26 mouse cellular contexts compared by ENCODE assay signal in the genomic region with DNA sequence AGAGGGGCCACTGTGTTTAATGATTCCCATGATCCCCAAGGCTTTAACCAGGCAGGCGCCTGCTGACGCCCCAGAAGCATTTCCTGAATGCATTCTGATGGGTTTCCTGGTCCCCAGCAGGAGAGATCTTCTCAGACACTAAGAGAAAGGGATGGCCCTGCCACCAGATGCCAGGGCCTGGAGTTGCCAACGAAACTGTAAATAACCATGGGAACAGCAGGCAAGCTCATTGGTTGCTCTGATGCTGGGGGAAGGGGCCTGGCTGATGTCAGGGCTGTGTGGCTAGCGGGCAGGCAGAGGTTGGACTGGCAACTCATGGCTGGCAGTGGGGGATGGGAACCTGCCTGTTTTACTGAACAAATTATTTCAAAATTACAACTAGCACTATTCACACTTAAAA. TPM values are rescaled to one million over a fixed set of nuclear protein-coding genes. Genes with fewer than 3 reads are reported as not detected.
DNase-seq lines count a peak whose midpoint lies in the region; ATAC-seq and TF ChIP-seq lines count a peak whose summit lies in the region.
"Had no signal": no experiment of that assay in that cellular context is flagged by ENCODE, and none has a peak within 500 bp of the region (broad histone marks: within the 10 kb centered on the region; RNA-seq: fewer than 3 reads in every experiment).

No protein-coding gene starts in this region.

- H3K27me3 ChIP-seq in forebrain, embryonic 14.5 days (replicated peaks; ENCODE audit: control insufficient read depth, insufficient read depth, low read length): 0 out of 2 replicates have a peak, but pooled peaks cover 2% of the 10 kb centered on the region
- H3K27me3 ChIP-seq in forebrain, embryonic 16.5 days (replicated peaks; ENCODE audit: control insufficient read depth, insufficient read depth, low read length): no peaks in the 10 kb centered on the region
- peaks cover 10% of the 10 kb centered on the region; the same call in 1 of the 2 replicates for H3K27me3 ChIP-seq in midbrain, embryonic 13.5 days
- H3K27me3 ChIP-seq in midbrain, embryonic 11.5 days (ENCODE audit: control insufficient read depth, insufficient read depth, low read length): no peaks in the 10 kb centered on the region
- no peaks in the 10 kb centered on the region for H3K27me3 ChIP-seq in hindbrain, postnatal 0 days (ENCODE audit: insufficient read depth, low read length)
- no peaks in the 10 kb centered on the region for H3K27me3 ChIP-seq in intestine, postnatal 0 days (replicated peaks; ENCODE audit: control insufficient read depth, insufficient read depth, low read length)
- H3K27me3 ChIP-seq: lung, embryonic 15.5 days; stomach, embryonic 15.5 days had no signal

- no peaks in the 10 kb centered on the region for H3K9me3 ChIP-seq in forebrain, embryonic 14.5 days (replicated peaks; ENCODE audit: control insufficient read depth, low read length)
- H3K9me3 ChIP-seq in forebrain, embryonic 16.5 days (ENCODE audit: control insufficient read depth, low read length): no peaks in the 10 kb centered on the region
- H3K9me3 ChIP-seq in midbrain, embryonic 13.5 days: no peaks in the 10 kb centered on the region
- H3K9me3 ChIP-seq in midbrain, embryonic 11.5 days (ENCODE audit: control insufficient read depth, low read length): no peaks in the 10 kb centered on the region
- no peaks in the 10 kb centered on the region for H3K9me3 ChIP-seq in hindbrain, postnatal 0 days (ENCODE audit: low read length)
- no peaks in the 10 kb centered on the region for H3K9me3 ChIP-seq in intestine, postnatal 0 days (ENCODE audit: control insufficient read depth)
- H3K9me3 ChIP-seq: limb, embryonic 10.5 days; liver, embryonic 15.5 days; lung, embryonic 15.5 days; megakaryocyte, embryonic 14.5 days; neural tube, embryonic 12.5 days; stomach, embryonic 15.5 days had no signal

- H3K9ac ChIP-seq in forebrain, embryonic 14.5 days (ENCODE audit: low read length): no peak overlapping the region
- H3K9ac ChIP-seq in forebrain, embryonic 16.5 days (replicated peaks; ENCODE audit: low read depth, low read length): no peak overlapping the region
- no peak overlapping the region for H3K9ac ChIP-seq in midbrain, embryonic 13.5 days (replicated peaks)
- no peak overlapping the region for H3K9ac ChIP-seq in midbrain, embryonic 11.5 days (ENCODE audit: low read length)
- no peak overlapping the region for H3K9ac ChIP-seq in hindbrain, postnatal 0 days (replicated peaks; ENCODE audit: low read length)
- H3K9ac ChIP-seq in intestine, postnatal 0 days (ENCODE audit: low read depth, low read length): no peak overlapping the region
- H3K9ac ChIP-seq: liver, embryonic 15.5 days; lung, embryonic 15.5 days; neural tube, embryonic 12.5 days; stomach, embryonic 15.5 days had no signal

- 38% methylated on average over 4 of the region's 4 CpGs for WGBS in forebrain, embryonic 14.5 days
- WGBS in forebrain, embryonic 16.5 days: 44% methylated on average over 4 of the region's 4 CpGs
- 43% methylated on average over 4 of the region's 4 CpGs for WGBS in midbrain, embryonic 13.5 days
- WGBS in midbrain, embryonic 11.5 days: 47% methylated on average over 4 of the region's 4 CpGs
- 27% methylated on average over 4 of the region's 4 CpGs for WGBS in hindbrain, postnatal 0 days
- WGBS in intestine, postnatal 0 days: 36% methylated on average over 4 of the region's 4 CpGs

- ATAC-seq in forebrain, embryonic 14.5 days: no peak
- no peak for ATAC-seq in forebrain, embryonic 16.5 days
- no peak for ATAC-seq in midbrain, embryonic 13.5 days
- no peak for ATAC-seq in midbrain, embryonic 11.5 days (ENCODE audit: low FRiP score)
- ATAC-seq in hindbrain, postnatal 0 days: peak; percentile 75
- ATAC-seq in intestine, postnatal 0 days: no peak
- ATAC-seq: activated CD4-positive, CD25-positive, alpha-beta regulatory T cell, adult 4 months; inflammation-experienced regulatory T-cells, adult 6 months had no signal

- no peak overlapping the region for H3K4me3 ChIP-seq in forebrain, embryonic 14.5 days (ENCODE audit: low read depth, low read length)
- no peak overlapping the region for H3K4me3 ChIP-seq in forebrain, embryonic 16.5 days (replicated peaks; ENCODE audit: low read length)
- H3K4me3 ChIP-seq in midbrain, embryonic 13.5 days (replicated peaks): no peak overlapping the region
- no peak overlapping the region for H3K4me3 ChIP-seq in midbrain, embryonic 11.5 days (ENCODE audit: low read depth, low read length)
- H3K4me3 ChIP-seq in hindbrain, postnatal 0 days (ENCODE audit: low read length): no peak overlapping the region
- no peak overlapping the region for H3K4me3 ChIP-seq in intestine, postnatal 0 days (ENCODE audit: low read depth, low read length)
- H3K4me3 ChIP-seq: left cerebral cortex, adult 2 months; limb, embryonic 10.5 days; liver, embryonic 15.5 days; lung, embryonic 15.5 days; megakaryocyte, embryonic 14.5 days; neural tube, embryonic 12.5 days; stomach, embryonic 15.5 days had no signal

- H3K27ac ChIP-seq in forebrain, embryonic 14.5 days (ENCODE audit: low read depth, low read length): no peak overlapping the region
- H3K27ac ChIP-seq in forebrain, embryonic 16.5 days (ENCODE audit: low read length): no peak overlapping the region
- H3K27ac ChIP-seq in midbrain, embryonic 13.5 days: peak overlapping the region; percentile 7; the same call in 1 of the 2 replicates
- H3K27ac ChIP-seq in midbrain, embryonic 11.5 days (ENCODE audit: low read depth, low read length): no peak overlapping the region
- H3K27ac ChIP-seq in hindbrain, postnatal 0 days: 0 out of 2 replicates have a peak overlapping the region, but pooled peaks have one; percentile 48
- H3K27ac ChIP-seq in intestine, postnatal 0 days (ENCODE audit: low read depth, low read length): no peak overlapping the region
- H3K27ac ChIP-seq: left cerebral cortex, adult 2 months; liver, embryonic 15.5 days; lung, embryonic 15.5 days; neural tube, embryonic 12.5 days; stomach, embryonic 15.5 days had no signal

- H3K36me3 ChIP-seq in forebrain, embryonic 14.5 days (ENCODE audit: control insufficient read depth, insufficient read depth, low read length): peaks cover 15% of the 10 kb centered on the region
- H3K36me3 ChIP-seq in forebrain, embryonic 16.5 days (ENCODE audit: control insufficient read depth, insufficient read depth): peaks cover 2% of the 10 kb centered on the region; the same call in 1 of the 2 replicates
- peaks cover 17% of the 10 kb centered on the region for H3K36me3 ChIP-seq in midbrain, embryonic 13.5 days
- H3K36me3 ChIP-seq in midbrain, embryonic 11.5 days (ENCODE audit: control insufficient read depth, insufficient read depth, low read length): 0 out of 2 replicates have a peak, but pooled peaks cover 7% of the 10 kb centered on the region
- no peaks in the 10 kb centered on the region for H3K36me3 ChIP-seq in hindbrain, postnatal 0 days (ENCODE audit: insufficient read depth, low read length)
- peaks cover 13% of the 10 kb centered on the region; the same call in 1 of the 2 replicates for H3K36me3 ChIP-seq in intestine, postnatal 0 days (ENCODE audit: control insufficient read depth, insufficient read depth)

- peaks cover 35% of the 10 kb centered on the region for H3K4me1 ChIP-seq in forebrain, embryonic 14.5 days (ENCODE audit: control insufficient read depth, insufficient read depth, low read length)
- H3K4me1 ChIP-seq in forebrain, embryonic 16.5 days (replicated peaks; ENCODE audit: control insufficient read depth, insufficient read depth, low read length): peaks cover 31% of the 10 kb centered on the region
- H3K4me1 ChIP-seq in midbrain, embryonic 13.5 days (replicated peaks): peaks cover 59% of the 10 kb centered on the region
- peaks cover 22% of the 10 kb centered on the region for H3K4me1 ChIP-seq in midbrain, embryonic 11.5 days (ENCODE audit: control insufficient read depth, insufficient read depth, low read length)
- H3K4me1 ChIP-seq in hindbrain, postnatal 0 days (ENCODE audit: insufficient read depth, low read length): peaks cover 10% of the 10 kb centered on the region
- H3K4me1 ChIP-seq in intestine, postnatal 0 days (replicated peaks; ENCODE audit: control insufficient read depth, insufficient read depth, low read length): no peaks in the 10 kb centered on the region
- H3K4me1 ChIP-seq: liver, embryonic 15.5 days; lung, embryonic 15.5 days had no signal

- TF ChIP-seq CTCF in hindbrain, postnatal 0 days (IDR thresholded peaks at IDR 0.05; ENCODE audit: low read depth): no peak
- no peak for TF ChIP-seq CTCF in intestine, postnatal 0 days (IDR thresholded peaks at IDR 0.05; ENCODE audit: low read depth)

- DNase-seq in forebrain, embryonic 14.5 days (ENCODE audit: low spot score): peak; percentile 47
- DNase-seq in midbrain, embryonic 11.5 days (ENCODE audit: low spot score, missing footprints): no peak
- DNase-seq in hindbrain, postnatal 0 days (ENCODE audit: low spot score): peak; percentile 82
- no peak for DNase-seq in embryo, embryonic 10.5 days (ENCODE audit: low spot score)
- DNase-seq: adrenal gland, adult 8-10 months; cerebellum, adult 9-10 months; gastrocnemius, postnatal 36 days; heart, postnatal 36 days; kidney, adult 2 months; kidney, postnatal 10 days; liver; lung, postnatal 36 days; thymus, postnatal 25 days had no signal

- no peak overlapping the region for H3K4me2 ChIP-seq in forebrain, embryonic 14.5 days (ENCODE audit: low read length)
- H3K4me2 ChIP-seq in forebrain, embryonic 16.5 days (ENCODE audit: low read length): no peak overlapping the region
- H3K4me2 ChIP-seq in midbrain, embryonic 13.5 days (replicated peaks): no peak overlapping the region
- no peak overlapping the region for H3K4me2 ChIP-seq in midbrain, embryonic 11.5 days
- no peak overlapping the region for H3K4me2 ChIP-seq in hindbrain, postnatal 0 days (ENCODE audit: low read depth, low read length)
- H3K4me2 ChIP-seq in intestine, postnatal 0 days (replicated peaks; ENCODE audit: low read depth): no peak overlapping the region
- H3K4me2 ChIP-seq: liver, embryonic 15.5 days; lung, embryonic 15.5 days; neural tube, embryonic 12.5 days; stomach, embryonic 15.5 days had no signal

RNA-seq across cellular contexts. Expression of gene Slc35c2, which starts 14.1 kb away (rescaled TPM):
- polyA plus RNA-seq in forebrain, embryonic 14.5 days (2014; fragmentation: Nextera tagmentation; extraction: Ambion mirVana): 54.7 and 56.4 TPM in 2 replicates
- polyA plus RNA-seq in forebrain, embryonic 16.5 days (2015; fragmentation: Nextera tagmentation; extraction: Ambion mirVana): 60.3 and 62.4 TPM in 2 replicates
- polyA plus RNA-seq in midbrain, embryonic 13.5 days (2015; fragmentation: Nextera tagmentation; extraction: Ambion mirVana): 69.6 and 73.8 TPM in 2 replicates
- polyA plus RNA-seq in midbrain, embryonic 11.5 days (2014; fragmentation: Nextera tagmentation; extraction: Ambion mirVana): 49.5 and 49.7 TPM in 2 replicates
- 97.1 and 120 TPM in 2 replicates for total RNA-seq in hindbrain, postnatal 0 days (2014; rRNA removed)
- polyA plus RNA-seq in hindbrain, postnatal 0 days (2015; fragmentation: Nextera tagmentation; extraction: Ambion mirVana): 65.7 and 68.1 TPM in 2 replicates
- 199 and 209 TPM in 2 replicates for polyA plus RNA-seq in intestine, postnatal 0 days (2015; fragmentation: Nextera tagmentation; extraction: Ambion mirVana)

RNA-seq across cellular contexts. Expression of gene Cdh22, which starts 38.9 kb away (rescaled TPM):
- 4.8 and 4.9 TPM in 2 replicates for polyA plus RNA-seq in forebrain, embryonic 14.5 days (2014; fragmentation: Nextera tagmentation; extraction: Ambion mirVana)
- 3.7 and 5.6 TPM in 2 replicates for polyA plus RNA-seq in forebrain, embryonic 16.5 days (2015; fragmentation: Nextera tagmentation; extraction: Ambion mirVana)
- 10.4 and 15.7 TPM in 2 replicates for polyA plus RNA-seq in midbrain, embryonic 13.5 days (2015; fragmentation: Nextera tagmentation; extraction: Ambion mirVana)
- 4.8 and 6.4 TPM in 2 replicates for polyA plus RNA-seq in midbrain, embryonic 11.5 days (2014; fragmentation: Nextera tagmentation; extraction: Ambion mirVana)
- 47.3 and 53.4 TPM in 2 replicates for total RNA-seq in hindbrain, postnatal 0 days (2014; rRNA removed)
- 16.5 and 19.2 TPM in 2 replicates for polyA plus RNA-seq in hindbrain, postnatal 0 days (2015; fragmentation: Nextera tagmentation; extraction: Ambion mirVana)
- 0.25 and 0.41 TPM in 2 replicates for polyA plus RNA-seq in intestine, postnatal 0 days (2015; fragmentation: Nextera tagmentation; extraction: Ambion mirVana)
- total RNA-seq: MEL had no signal
- polyA plus RNA-seq: activated CD4-positive, CD25-positive, alpha-beta regulatory T cell, adult 4 months; inflammation-experienced regulatory T-cells, adult 6 months; liver, embryonic 15.5 days had no signal

RNA-seq across cellular contexts. Expression of gene Elmo2, which starts 52.7 kb away (rescaled TPM):
- polyA plus RNA-seq in forebrain, embryonic 14.5 days (2014; fragmentation: Nextera tagmentation; extraction: Ambion mirVana): 95.5 and 101 TPM in 2 replicates
- polyA plus RNA-seq in forebrain, embryonic 16.5 days (2015; fragmentation: Nextera tagmentation; extraction: Ambion mirVana): 107 and 115 TPM in 2 replicates
- 91.6 and 98.6 TPM in 2 replicates for polyA plus RNA-seq in midbrain, embryonic 13.5 days (2015; fragmentation: Nextera tagmentation; extraction: Ambion mirVana)
- 79.9 and 83.1 TPM in 2 replicates for polyA plus RNA-seq in midbrain, embryonic 11.5 days (2014; fragmentation: Nextera tagmentation; extraction: Ambion mirVana)
- total RNA-seq in hindbrain, postnatal 0 days (2014; rRNA removed): 99.4 and 105 TPM in 2 replicates
- 68.9 and 71.8 TPM in 2 replicates for polyA plus RNA-seq in hindbrain, postnatal 0 days (2015; fragmentation: Nextera tagmentation; extraction: Ambion mirVana)
- polyA plus RNA-seq in intestine, postnatal 0 days (2015; fragmentation: Nextera tagmentation; extraction: Ambion mirVana): 62.2 and 63.6 TPM in 2 replicates

Comparison
In these comparisons a context has a peak if more than half of its experiments do, and no peak if none do; other contexts are left out.
1. H3K27ac ChIP-seq: peak in midbrain, embryonic 13.5 days (single experiment) and hindbrain, postnatal 0 days (single experiment); none in forebrain, embryonic 14.5 days (single experiment), forebrain, embryonic 16.5 days (single experiment), midbrain, embryonic 11.5 days (single experiment) and intestine, postnatal 0 days (single experiment).
2. DNase-seq: peak in forebrain, embryonic 14.5 days (single experiment) and hindbrain, postnatal 0 days (single experiment); none in midbrain, embryonic 11.5 days (single experiment) and embryo, embryonic 10.5 days (single experiment).